Mouse (Mus musculus): ENCODE results near the gene Rps18. TPM values are rescaled to one million over a fixed set of nuclear protein-coding genes. Genes with fewer than 3 reads are reported as not detected.
A peak's percentile ranks its signal among the peaks of the same experiment; 100 is the strongest.

The Rps18 gene
- polyA plus RNA-seq, 1 experiment, result 1,144 TPM

DNA sequence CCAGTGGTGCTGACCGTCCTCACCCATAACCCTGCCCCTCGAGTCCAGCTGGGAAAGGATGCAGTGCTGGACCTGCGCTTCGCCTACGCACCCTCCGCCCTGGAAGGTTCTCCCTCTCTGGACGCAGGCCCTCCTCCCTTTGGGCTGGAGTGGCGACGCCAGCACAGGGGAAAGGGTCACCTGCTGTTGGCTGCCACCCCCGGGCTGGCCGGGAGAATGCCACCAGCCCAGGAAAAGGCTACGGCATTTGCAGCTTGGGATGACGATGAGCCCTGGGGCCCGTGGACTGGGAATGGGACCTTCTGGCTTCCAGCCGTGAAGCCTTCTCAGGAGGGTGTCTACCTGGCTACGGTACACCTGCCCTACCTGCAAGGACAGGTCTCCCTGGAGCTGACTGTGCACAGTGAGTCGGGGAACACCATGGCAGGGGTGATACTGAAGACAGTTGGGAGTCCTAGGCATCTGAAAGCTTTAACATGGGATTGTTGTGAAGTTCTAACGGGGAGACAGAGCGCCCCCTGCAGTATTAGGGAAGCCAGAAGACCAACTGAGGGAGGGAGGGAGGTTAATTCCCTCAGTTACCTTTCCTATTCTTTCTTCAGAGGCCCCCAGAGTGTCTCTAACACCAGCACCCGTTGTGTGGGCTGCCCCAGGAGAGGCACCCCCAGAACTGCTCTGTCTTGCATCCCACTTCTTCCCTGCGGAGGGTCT, 30.2 kb downstream of the Rps18 start:
- H3K4me1 ChIP-seq (ENCODE audit: control insufficient read depth, insufficient read depth, low read length), result no peaks in the 10 kb centered on the region
- TF ChIP-seq CTCF (IDR thresholded peaks at IDR 0.05; ENCODE audit: low read depth, low read length) (no peak), POLR2A (IDR thresholded peaks at IDR 0.05; ENCODE audit: borderline replicate concordance, low read depth, low read length) (no peak)
- no peak overlapping the region for H3K27ac ChIP-seq (ENCODE audit: insufficient read depth, low read depth, low read length)
- H3K4me3 ChIP-seq (ENCODE audit: insufficient read depth, low read length), result no peak overlapping the region

DNA sequence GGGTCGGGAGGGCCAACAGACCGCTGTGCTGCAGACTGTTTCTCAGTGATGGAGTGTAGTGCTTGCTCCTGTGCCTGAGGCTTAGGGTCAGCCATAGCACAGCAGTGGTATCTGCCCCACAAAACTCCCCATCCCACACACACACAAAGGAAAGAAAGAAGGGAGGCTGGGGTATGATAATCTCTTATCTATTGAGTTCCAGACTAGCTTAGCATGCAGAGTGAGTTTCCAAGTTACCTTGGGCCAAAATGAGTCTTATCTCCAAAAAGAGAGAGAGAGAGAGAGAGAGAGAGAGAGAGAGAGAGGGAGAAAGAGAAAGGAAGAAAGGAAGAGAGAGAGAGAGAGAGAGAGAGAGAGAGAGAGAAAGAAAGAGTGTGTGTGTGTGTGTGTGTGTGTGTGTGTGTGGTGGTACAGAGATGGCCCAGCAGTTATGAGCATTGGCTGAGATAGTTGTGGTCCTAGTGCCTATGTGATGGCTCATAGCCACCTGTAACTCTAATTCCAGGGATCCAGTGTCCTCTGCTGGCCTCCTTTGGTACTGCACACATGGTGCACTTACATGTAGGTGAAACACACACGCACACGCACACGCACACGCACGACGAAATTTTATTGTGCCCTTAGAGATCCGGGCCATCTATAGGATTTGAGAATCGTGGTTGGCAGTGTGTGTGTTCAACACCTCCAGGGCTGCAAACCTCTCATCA, 31.1 kb downstream of the Rps18 start:
- Histone ChIP-seq H3K4me1 (ENCODE audit: control insufficient read depth, insufficient read depth, low read length) (no peaks in the 10 kb centered on the region), H3K4me3 (ENCODE audit: insufficient read depth, low read length) (no peak overlapping the region), H3K27ac (ENCODE audit: insufficient read depth, low read depth, low read length) (no peak overlapping the region)
- TF ChIP-seq POLR2A (IDR thresholded peaks at IDR 0.05; ENCODE audit: borderline replicate concordance, low read depth, low read length), result no peak
- no peak for TF ChIP-seq CTCF (IDR thresholded peaks at IDR 0.05; ENCODE audit: low read depth, low read length)

DNA sequence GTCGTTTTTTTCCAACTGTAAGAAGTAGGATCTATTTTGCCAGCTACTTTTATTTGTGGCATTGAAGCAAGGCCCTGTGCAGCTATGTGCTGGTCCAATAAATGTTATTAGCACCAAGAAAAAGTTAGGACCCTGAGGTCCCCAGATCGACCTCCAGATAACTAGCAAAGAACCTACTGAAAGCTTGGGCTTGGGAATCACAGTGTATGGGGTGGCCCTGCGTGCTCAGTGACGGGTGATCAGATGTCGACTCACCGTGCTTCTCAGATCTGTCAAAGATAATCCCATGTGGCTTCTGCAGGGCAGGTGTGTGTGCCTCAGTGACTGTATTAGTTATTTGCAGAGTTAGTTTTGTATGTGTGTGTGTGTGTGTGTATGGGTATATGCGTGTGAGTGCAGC, 34.4 kb downstream of the Rps18 start:
- peaks cover 5% of the 10 kb centered on the region for H3K4me1 ChIP-seq (ENCODE audit: control insufficient read depth, insufficient read depth, low read length)
- no peak overlapping the region for H3K4me3 ChIP-seq (ENCODE audit: insufficient read depth, low read length)
- TF ChIP-seq CTCF (IDR thresholded peaks at IDR 0.05; ENCODE audit: low read depth, low read length), result no peak
- TF ChIP-seq POLR2A (IDR thresholded peaks at IDR 0.05; ENCODE audit: borderline replicate concordance, low read depth, low read length), result no peak
- H3K27ac ChIP-seq (ENCODE audit: insufficient read depth, low read depth, low read length), result no peak overlapping the region

DNA sequence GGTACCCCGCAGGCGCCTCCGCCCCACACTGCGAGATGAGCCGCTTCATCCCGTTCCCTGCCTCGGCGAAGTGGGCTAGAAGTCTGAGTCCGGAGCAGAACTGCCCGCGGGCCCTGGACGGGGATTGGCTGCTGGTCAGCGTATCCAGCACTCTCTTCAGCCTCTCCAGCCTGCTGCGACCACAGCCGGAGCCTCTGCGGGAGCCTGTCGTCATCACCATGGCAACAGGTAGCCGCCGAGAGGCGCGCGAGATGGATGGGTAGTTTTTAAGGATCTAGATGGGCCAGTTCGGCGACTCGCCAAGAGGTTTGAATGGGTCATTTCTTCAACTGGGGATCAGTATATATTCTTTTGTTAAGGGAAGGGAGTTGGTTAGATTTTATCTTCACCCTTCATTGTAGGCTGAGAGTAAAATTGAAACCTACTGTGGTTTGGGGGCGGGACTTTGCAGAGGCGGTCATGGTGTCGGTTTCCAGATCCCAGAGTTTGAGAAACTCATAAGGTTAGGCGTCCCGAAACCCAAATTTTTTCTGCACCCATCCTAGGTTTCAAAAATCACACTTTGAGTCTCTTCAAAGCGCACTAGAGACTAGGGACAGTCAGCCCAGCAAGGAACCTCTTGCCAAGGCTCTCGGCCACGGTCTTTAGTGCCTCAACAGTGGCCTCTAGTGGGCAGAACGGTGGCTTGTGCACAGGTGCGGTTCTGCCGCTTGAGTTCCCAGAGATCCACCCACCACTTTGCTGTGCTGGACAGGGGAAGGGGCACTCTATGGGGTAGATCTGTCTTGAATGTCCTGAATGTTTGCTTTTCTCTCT, 35.3 kb downstream of the Rps18 start:
- H3K4me1 ChIP-seq (ENCODE audit: control insufficient read depth, insufficient read depth, low read length), result peaks cover 5% of the 10 kb centered on the region
- peak overlapping the region; percentile 77 for H3K4me3 ChIP-seq (ENCODE audit: insufficient read depth, low read length)
- TF ChIP-seq POLR2A (IDR thresholded peaks at IDR 0.05; ENCODE audit: borderline replicate concordance, low read depth, low read length) (no peak), CTCF (IDR thresholded peaks at IDR 0.05; ENCODE audit: low read depth, low read length) (peak; percentile 76; the same call in 1 of the 2 replicates)
- H3K27ac ChIP-seq (ENCODE audit: insufficient read depth, low read depth, low read length), result peak overlapping the region; percentile 70

DNA sequence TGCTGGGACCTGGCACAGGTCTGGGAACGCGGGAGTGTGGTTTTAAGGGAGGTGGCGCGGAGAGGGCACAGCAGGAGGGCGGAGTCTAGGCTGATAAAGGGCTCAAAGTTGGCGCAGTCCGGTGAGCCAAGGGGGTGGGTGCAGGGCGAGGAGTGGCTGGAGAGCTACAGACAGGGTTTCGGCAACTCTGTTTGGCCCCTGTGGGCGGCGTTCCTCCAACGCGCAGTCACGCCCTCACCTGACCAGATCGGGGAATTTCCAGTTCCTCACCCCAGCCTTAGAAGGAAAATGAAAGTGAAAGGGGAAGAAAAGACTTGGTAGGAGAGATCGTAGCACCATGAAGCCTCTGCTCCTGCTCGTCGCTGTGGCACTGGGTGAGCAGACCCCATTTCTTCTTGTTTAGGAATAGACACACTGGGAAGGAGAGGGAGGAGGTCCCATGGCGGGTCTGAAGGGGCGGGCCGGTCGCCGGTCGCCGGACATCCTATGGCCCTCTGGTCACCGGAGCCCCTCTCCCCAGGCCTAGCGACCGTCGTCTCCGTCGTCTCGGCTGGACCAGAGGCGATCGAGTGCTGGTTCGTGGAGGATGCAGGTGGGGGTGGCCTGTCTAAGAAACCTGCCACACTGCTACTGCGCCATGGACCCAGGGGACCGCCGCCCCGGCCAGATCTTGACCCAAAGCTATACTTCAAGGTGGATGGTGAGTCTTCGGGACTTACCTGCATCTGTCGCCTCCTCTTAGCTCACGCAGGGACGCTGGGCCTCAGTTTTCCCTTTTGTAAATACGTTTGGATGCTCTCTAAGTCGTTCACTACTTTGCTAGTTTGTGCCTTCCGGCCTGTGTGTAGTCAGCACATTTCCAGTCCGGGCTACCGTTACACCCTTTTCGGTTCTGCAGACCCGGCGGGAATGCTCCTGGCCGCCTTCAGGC, 36.2 kb downstream of the Rps18 start:
- TF ChIP-seq POLR2A (IDR thresholded peaks at IDR 0.05; ENCODE audit: borderline replicate concordance, low read depth, low read length), result no peak
- Histone ChIP-seq H3K4me3 (ENCODE audit: insufficient read depth, low read length) (peak overlapping the region; percentile 77), H3K4me1 (ENCODE audit: control insufficient read depth, insufficient read depth, low read length) (peaks cover 7% of the 10 kb centered on the region), H3K27ac (ENCODE audit: insufficient read depth, low read depth, low read length) (peak overlapping the region; percentile 70)

DNA sequence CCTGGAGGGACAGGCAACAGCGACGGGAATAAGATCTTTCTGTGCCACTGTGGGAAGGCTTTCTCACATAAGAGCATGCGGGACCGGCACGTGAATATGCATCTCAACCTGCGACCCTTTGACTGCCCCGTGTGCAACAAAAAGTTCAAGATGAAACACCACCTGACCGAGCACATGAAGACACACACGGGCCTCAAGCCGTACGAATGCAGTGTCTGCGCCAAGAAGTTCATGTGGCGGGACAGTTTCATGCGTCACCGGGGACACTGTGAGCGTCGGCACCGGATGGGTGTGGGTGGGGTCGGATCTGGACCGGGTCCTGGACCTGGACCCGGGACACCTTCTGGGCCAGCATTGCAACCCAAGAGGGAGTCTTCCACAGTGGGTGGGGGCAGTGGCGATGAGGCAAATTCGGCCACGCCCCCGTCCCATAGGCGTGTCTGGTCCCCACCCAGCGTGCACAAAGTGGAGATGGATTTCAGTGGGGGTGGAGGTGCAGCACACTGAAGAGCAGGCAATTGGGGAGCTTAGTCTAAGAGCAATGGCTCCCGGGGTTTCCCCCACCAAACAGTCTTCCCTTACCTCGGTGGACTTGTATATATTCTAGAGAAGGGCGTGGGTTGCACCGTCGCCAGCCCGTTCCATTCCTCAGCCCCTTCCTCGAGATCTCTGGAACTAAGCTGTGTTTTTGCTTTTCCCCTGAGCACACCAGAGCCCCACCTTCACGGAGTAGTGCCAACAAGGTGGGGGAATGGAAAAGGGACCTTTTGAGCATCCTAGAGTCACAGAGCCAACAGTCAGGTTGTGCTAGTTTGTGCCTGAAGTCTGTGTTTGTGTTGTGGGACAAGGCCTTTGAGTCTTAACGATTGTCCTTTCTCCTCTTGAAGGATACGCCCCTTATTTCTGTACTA, 37.3 kb downstream of the Rps18 start:
- TF ChIP-seq POLR2A (IDR thresholded peaks at IDR 0.05; ENCODE audit: borderline replicate concordance, low read depth, low read length), result no peak
- TF ChIP-seq CTCF (IDR thresholded peaks at IDR 0.05; ENCODE audit: low read depth, low read length), result no peak
- Histone ChIP-seq H3K4me1 (ENCODE audit: control insufficient read depth, insufficient read depth, low read length) (peaks cover 7% of the 10 kb centered on the region), H3K4me3 (ENCODE audit: insufficient read depth, low read length) (peak overlapping the region; percentile 77), H3K27ac (ENCODE audit: insufficient read depth, low read depth, low read length) (peak overlapping the region; percentile 70)

DNA sequence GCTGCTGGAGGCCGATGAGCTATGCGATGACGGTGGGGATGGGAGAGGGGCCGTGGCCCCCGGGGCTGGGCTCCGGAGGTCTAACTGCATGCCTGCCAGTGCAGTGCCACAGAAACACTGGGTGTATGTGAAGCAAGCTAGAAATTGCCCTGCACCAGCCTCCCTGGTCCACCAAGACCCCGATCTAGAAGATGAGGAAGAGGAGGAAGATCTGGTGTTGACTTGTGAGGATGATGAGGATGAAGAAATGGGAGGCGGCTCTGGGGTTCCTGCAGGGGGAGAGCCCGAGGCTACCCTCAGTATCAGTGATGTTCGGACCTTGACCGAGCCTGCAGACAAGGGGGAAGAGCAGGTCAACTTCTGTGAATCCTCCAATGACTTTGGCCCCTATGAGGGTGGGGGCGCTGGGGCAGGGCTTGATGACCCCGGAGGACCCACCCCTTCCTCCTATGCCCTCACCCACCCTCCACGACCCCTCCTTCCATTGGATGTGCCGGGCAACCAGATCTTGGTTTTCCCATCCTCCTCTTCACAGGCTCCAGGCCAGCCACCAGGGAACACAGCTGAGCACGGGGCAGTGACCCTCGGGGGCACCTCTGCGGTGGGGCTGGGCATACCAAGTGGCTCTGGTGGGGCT, 38.0 kb downstream of the Rps18 start:
- peaks cover 7% of the 10 kb centered on the region for H3K4me1 ChIP-seq (ENCODE audit: control insufficient read depth, insufficient read depth, low read length)
- no peak overlapping the region for H3K27ac ChIP-seq (ENCODE audit: insufficient read depth, low read depth, low read length)
- TF ChIP-seq CTCF (IDR thresholded peaks at IDR 0.05; ENCODE audit: low read depth, low read length), result no peak
- no peak for TF ChIP-seq POLR2A (IDR thresholded peaks at IDR 0.05; ENCODE audit: borderline replicate concordance, low read depth, low read length)
- no peak overlapping the region for H3K4me3 ChIP-seq (ENCODE audit: insufficient read depth, low read length)
